Mouse (Mus musculus) neural tube, embryonic 11.5 days (tissue): ENCODE results near the gene Ccs. TPM values are rescaled to one million over a fixed set of nuclear protein-coding genes. Genes with fewer than 3 reads are reported as not detected.

ENCODE experiments used
- ATAC-seq: fragments of 200-750 bp; cut with Nextera tagmentation; 2 replicates; pipeline ENCODE4 v1.8.0; 2017; ENCODE audit warnings: moderate number of reproducible peaks, mild to moderate bottlenecking, moderate TSS enrichment, moderate library complexity; ENCODE audit not compliant: insufficient read depth, low FRiP score, low TSS enrichment
- DNase-seq: peaks from one replicate; pipeline ENCODE4 v3.0.0-alpha.2; 2015; ENCODE audit warnings: low spot score
- H3K27ac ChIP-seq: fragments of 300-500 bp; sonication (generic); 2 replicates; pipeline ENCODE4 v1.5.1; 2014; ENCODE audit warnings: low read depth, mild to moderate bottlenecking, low read length
- H3K27me3 ChIP-seq: fragments of 300-500 bp; sonication (generic); 2 replicates; pipeline ENCODE4 v1.6.1; 2014; ENCODE audit warnings: mild to moderate bottlenecking, low read length, mixed read lengths; ENCODE audit not compliant: control insufficient read depth, insufficient read depth
- H3K36me3 ChIP-seq: fragments of 300-500 bp; sonication (generic); 2 replicates; pipeline ENCODE4 v1.6.1; 2014; ENCODE audit warnings: mild to moderate bottlenecking, low read length, moderate library complexity, mixed read lengths; ENCODE audit not compliant: control insufficient read depth, insufficient read depth
- H3K4me1 ChIP-seq: fragments of 300-500 bp; sonication (generic); 2 replicates; pipeline ENCODE4 v1.6.1; 2014; ENCODE audit warnings: low read length, mixed read lengths; ENCODE audit not compliant: control insufficient read depth, insufficient read depth
- H3K4me2 ChIP-seq: fragments of 300-500 bp; sonication (generic); 2 replicates; pipeline ENCODE4 v1.6.1; 2014; ENCODE audit warnings: low read depth, mild to moderate bottlenecking, moderate library complexity
- H3K4me3 ChIP-seq: fragments of 300-500 bp; sonication (generic); 2 replicates; pipeline ENCODE4 v1.5.1; 2014; ENCODE audit warnings: low read depth, low read length
- H3K9ac ChIP-seq: fragments of 300-500 bp; sonication (generic); 2 replicates; pipeline ENCODE4 v1.6.1; 2014; ENCODE audit warnings: mild to moderate bottlenecking, low read length
- H3K9me3 ChIP-seq: fragments of 300-500 bp; sonication (generic); 2 replicates; pipeline ENCODE4 v1.6.1; 2016; ENCODE audit warnings: low read length; ENCODE audit not compliant: control insufficient read depth
- WGBS: fragments of 180-500 bp; shearing (Covaris S2); extraction: QIAGEN DNeasy Blood & Tissue Kit; methylation state at CpG from one replicate; pipeline ENCODE4 v1.1.7; 2014; 5-methylcytosine and 5-hydroxymethylcytosine counted together
- polyA plus RNA-seq: library from polyadenylated mRNA; unstranded; fragments of >200 nt; fragmentation: Nextera tagmentation; extraction: Ambion mirVana; gene quantifications from 2 replicates; pipeline ENCODE4 v1.2.1, GENCODE M21; 2014

Gene Ccs
- polyA plus RNA-seq, 1 experiment from 2014 or later = 41.4 TPM

DNA sequence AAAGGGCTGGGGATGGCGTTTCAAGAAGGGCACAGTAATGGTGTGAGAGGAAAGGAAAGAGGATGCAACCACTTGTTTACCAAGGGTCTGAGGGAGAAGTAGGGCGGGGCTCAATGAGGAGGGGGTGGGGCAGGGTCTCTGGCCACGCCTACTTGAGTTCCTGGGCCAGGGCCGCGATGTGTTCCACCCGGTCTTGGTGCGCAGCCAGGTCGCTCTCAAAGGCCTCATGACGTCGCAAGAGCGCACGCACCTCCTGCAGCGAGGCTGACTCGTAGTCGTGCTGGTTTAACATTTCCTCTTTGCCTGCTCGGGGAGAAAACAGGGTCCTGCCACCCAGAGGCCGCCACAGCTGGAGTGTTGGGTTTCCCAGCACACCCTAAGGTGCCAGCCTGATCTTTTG, 26.0 kb upstream of the Ccs start:
- no peak for ATAC-seq
- no peak overlapping the region for H3K4me3 ChIP-seq
- no peaks in the 10 kb centered on the region for H3K9me3 ChIP-seq

DNA sequence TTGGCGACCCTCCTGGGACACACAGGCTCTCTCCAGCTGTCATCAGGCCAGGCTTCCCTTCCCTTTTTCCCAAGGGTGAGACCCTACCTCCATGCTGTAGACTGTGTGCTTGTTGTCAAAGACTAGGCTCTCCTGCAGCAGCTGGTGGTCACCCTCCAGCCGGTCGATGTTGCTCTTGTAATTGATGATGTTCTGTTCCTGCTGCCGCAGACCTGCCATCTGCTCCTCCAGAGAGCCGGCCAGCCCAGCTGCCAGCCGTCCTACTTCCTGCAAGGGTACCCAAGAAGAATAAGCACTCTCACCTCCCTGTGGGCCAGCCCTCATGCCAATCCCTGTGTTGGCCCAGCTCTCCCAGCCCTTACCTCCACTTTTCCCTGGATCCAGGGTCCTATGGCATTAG, 23.9 kb upstream of the Ccs start:
- ATAC-seq (no peak), DNase-seq (no peak)
- Histone ChIP-seq H3K9me3 (no peaks in the 10 kb centered on the region), H3K9ac (no peak overlapping the region), H3K4me1 (no peaks in the 10 kb centered on the region), H3K36me3 (no peaks in the 10 kb centered on the region), H3K27ac (no peak overlapping the region), H3K4me3 (no peak overlapping the region), H3K4me2 (no peak overlapping the region), H3K27me3 (no peaks in the 10 kb centered on the region)
- WGBS = 68% methylated on average over 6 of the region's 6 CpGs

More for the DNA sequence above, 26.0 kb upstream of the Ccs start:
- 9% methylated on average over 17 of the region's 17 CpGs for WGBS
- Histone ChIP-seq H3K27ac (no peak overlapping the region), H3K4me1 (no peaks in the 10 kb centered on the region), H3K36me3 (no peaks in the 10 kb centered on the region), H3K27me3 (no peaks in the 10 kb centered on the region), H3K9ac (no peak overlapping the region), H3K4me2 (no peak overlapping the region)
- no peak for DNase-seq

DNA sequence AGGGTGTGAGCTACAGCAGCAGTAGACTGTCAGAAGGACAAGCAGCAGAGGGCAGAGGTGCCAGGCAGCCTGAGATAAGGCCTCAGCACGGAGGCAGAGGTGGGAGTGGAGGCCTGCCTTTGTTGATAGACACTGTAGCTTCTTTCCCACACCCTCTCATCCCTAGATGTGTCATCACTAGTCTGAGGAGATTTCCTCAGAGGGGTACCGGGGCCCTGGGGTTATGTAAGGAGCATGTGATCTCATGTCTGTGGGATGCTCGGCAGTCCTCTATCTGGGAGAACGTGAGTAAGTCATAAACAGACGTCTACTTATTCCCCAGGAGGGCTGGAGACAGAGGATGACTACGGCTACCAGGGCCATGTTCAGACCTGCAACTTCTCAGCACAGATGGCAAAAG, 19.9 kb upstream of the Ccs start:
- ATAC-seq = no peak

DNA sequence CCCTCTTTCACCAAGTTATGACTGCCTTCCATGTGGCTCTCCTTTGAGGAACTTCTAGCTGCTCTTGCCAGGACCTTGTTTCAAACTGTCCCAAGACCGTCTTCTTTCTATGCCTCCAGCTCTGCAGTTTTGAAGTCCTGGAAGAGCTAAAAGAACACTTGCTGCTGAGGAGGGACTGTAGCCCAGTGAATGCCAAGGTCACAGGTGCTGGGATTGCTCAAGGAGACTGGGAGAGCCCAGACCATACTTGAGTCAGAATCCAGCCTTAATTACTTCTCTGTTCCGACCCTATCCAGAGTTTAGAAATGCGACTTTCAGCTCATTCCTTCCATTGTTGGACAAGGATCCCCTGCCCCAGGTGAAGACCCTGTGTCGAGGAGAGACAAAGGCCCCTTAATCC, 16.8 kb upstream of the Ccs start:
- Histone ChIP-seq H3K9ac (no peak overlapping the region; the same call in 1 of the 2 replicates), H3K36me3 (no peaks in the 10 kb centered on the region), H3K4me3 (peak overlapping the region; percentile 62), H3K4me2 (peak overlapping the region; percentile 92), H3K9me3 (no peaks in the 10 kb centered on the region), H3K4me1 (no peaks in the 10 kb centered on the region; the same call in 1 of the 2 replicates), H3K27me3 (no peaks in the 10 kb centered on the region), H3K27ac (no peak overlapping the region)
- DNase-seq = no peak
- no peak for ATAC-seq
- WGBS = 81% methylated on average over 4 of the region's 4 CpGs

More for the DNA sequence above, 19.9 kb upstream of the Ccs start:
- Histone ChIP-seq H3K27me3 (no peaks in the 10 kb centered on the region), H3K4me1 (no peaks in the 10 kb centered on the region; the same call in 1 of the 2 replicates), H3K4me2 (no peak overlapping the region), H3K9ac (no peak overlapping the region), H3K4me3 (no peak overlapping the region), H3K36me3 (no peaks in the 10 kb centered on the region), H3K9me3 (no peaks in the 10 kb centered on the region), H3K27ac (no peak overlapping the region)
- 75% methylated on average over 6 of the region's 6 CpGs for WGBS
- DNase-seq = no peak

DNA sequence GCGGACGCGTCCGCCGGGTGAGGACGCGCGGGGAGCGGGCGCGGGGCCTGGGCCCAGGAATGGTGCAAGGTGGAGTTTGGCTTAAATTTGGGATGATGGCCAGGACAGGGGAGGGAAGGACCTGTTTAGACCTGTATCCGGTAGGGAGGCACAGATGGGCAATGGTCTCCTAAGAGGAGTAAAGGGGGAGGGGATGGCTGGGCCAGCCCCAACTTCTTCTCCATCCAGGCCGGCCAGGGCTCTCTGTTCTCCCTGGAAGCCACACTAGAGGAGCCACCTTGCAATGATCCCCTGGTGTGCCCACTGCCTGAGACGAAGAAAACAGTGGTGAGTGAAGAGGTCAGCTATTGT, 16.3 kb upstream of the Ccs start:
- Histone ChIP-seq H3K9ac (peak overlapping the region; percentile 67), H3K36me3 (no peaks in the 10 kb centered on the region), H3K4me2 (peak overlapping the region; percentile 92), H3K27me3 (no peaks in the 10 kb centered on the region), H3K4me1 (no peaks in the 10 kb centered on the region; the same call in 1 of the 2 replicates), H3K4me3 (peak overlapping the region; percentile 62), H3K9me3 (no peaks in the 10 kb centered on the region), H3K27ac (peak overlapping the region; percentile 46; the same call in 1 of the 2 replicates)
- WGBS = under 1% methylated on average over 12 of the region's 14 CpGs
- ATAC-seq (peak; percentile 48; the same call in 1 of the 2 replicates), DNase-seq (no peak)

DNA sequence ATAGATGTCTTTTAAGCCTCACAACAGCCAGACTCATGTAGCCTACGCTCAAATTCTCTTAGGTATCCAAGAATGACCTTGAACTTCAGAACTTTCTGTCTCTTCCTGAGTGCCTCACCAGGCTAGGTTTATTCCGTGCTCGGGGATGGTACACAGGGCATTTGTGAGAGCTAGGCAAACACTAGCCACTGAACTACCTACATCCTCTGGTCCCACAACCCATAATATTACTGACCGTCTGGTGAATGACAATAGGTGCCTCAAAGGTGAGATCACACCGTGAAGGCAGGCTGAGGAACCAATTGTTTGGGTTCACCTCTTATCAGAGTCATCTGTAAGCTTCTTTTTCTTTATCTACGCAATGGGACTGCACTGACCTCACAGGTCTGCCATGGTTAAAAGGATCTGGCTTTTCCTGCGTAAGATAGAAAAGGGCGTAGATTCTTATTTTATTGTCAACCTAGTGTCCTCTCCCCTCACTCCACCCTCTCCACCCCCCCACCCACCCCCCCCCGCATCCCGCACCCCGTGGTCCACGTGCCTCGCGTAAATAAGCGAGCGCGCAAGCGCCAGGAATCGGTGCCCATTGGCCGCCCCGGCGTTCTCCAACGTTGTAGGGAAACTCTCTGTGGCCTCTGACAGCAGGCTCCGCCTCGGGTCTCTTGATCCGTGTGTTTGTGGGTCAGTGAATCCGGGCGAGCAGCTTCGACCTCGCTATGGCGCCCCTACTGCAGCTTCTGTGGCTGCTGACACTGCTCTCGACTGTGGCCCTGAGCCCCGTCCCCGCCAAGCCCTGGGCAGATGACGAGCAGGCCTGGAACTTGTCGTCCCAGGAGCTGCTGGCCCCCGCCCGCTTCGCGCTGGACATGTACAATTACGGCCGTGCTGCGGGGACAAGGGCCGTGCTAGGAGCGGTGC, 15.7 kb upstream of the Ccs start, which contains the start of gene Ctsf:
Ctsf (plus strand) TSS at position 579 of the 918 bp plus-strand sequence.
- DNase-seq = peak; percentile 84
- peak within 1 kb of the TSS; percentile 46; the same call in 1 of the 2 replicates for H3K27ac ChIP-seq
- H3K36me3 ChIP-seq = no peaks in the 10 kb centered on the region

DNA sequence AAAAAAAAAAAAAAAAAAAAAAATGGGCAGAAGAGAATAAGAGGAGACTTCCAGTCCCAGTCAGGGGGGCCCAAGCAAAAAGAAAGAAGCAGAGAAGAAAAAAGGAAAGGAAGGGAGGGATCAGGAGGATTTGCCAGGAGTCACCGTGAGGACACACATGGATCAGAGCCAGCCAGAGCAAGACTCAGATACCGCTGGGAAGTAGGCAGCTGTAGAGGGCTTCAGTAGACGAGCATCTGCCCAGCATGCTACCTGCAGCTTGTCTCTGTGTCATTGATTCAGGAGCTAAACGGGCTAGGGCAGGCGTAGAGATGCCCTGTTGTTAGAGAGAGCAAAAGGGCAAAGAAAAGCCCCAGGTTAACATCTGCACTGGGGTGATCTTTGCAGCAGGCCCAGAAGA, 11.1 kb upstream of the Ccs start:
- WGBS = 52% methylated on average over 5 of the region's 5 CpGs
- ATAC-seq (no peak), DNase-seq (no peak)
- H3K27me3 ChIP-seq = no peaks in the 10 kb centered on the region
- H3K4me1 ChIP-seq = no peaks in the 10 kb centered on the region; the same call in 1 of the 2 replicates
- no peak overlapping the region for H3K4me3 ChIP-seq
- no peaks in the 10 kb centered on the region for H3K9me3 ChIP-seq
- H3K27ac ChIP-seq = no peak overlapping the region
- H3K4me2 ChIP-seq = no peak overlapping the region
- H3K36me3 ChIP-seq = no peaks in the 10 kb centered on the region
- no peak overlapping the region for H3K9ac ChIP-seq

More for the DNA sequence above, 15.7 kb upstream of the Ccs start, which contains the start of gene Ctsf:
- H3K4me1 ChIP-seq = no peaks in the 10 kb centered on the region; the same call in 1 of the 2 replicates
- WGBS = 5% methylated on average over 44 of the region's 45 CpGs
- no peaks in the 10 kb centered on the region for H3K9me3 ChIP-seq
- H3K4me2 ChIP-seq = peak within 1 kb of the TSS; percentile 92
- H3K9ac ChIP-seq = peak within 1 kb of the TSS; percentile 67
- H3K4me3 ChIP-seq = peak within 1 kb of the TSS; percentile 62
- peak; percentile 82 for ATAC-seq
- no peaks in the 10 kb centered on the region for H3K27me3 ChIP-seq

DNA sequence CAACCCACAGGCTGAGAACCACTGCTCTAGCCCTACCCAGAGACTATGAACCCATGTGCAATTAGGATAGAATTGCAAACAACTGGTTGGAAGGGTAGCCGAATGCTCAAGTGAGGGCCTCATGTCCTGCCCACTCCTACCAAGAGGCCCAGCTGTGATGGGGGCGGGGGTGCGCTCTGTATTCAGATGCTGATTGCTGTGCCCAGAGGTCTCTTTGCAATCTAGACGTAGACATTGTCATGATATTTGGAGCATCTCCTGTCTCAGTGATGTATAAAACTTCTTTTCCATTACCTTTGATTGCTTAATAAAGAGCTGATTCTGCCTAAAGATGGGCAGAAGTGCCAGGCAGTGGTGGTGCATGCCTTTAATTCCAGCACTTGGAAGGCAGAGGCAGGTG, 10.7 kb upstream of the Ccs start:
- Histone ChIP-seq H3K4me2 (no peak overlapping the region), H3K9me3 (no peaks in the 10 kb centered on the region), H3K4me1 (no peaks in the 10 kb centered on the region; the same call in 1 of the 2 replicates), H3K27ac (no peak overlapping the region), H3K27me3 (no peaks in the 10 kb centered on the region), H3K4me3 (no peak overlapping the region), H3K9ac (no peak overlapping the region), H3K36me3 (no peaks in the 10 kb centered on the region)
- 45% methylated on average over 4 of the region's 4 CpGs for WGBS
- DNase-seq (no peak), ATAC-seq (no peak)

DNA sequence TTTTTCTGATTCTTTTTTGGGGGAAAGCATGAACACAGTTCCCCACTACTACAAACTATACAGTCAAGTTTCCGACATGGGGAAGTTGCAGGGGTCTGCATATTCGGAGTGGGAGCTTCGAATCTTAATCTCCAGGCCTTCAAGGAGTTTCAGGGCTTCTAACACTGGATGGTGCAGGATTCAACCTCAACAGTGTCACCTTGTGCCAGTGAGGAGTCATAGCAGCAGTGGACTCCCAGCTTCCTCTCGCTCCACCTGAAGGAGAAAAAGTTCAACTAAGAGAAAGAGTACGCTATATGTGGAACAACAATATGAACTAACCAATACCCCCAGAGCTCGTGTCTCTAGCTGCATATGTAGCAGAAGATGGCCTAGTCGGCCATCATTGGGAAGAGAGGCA, 8.4 kb upstream of the Ccs start:
- no peak for ATAC-seq
- 41% methylated on average over 7 of the region's 7 CpGs for WGBS
- DNase-seq = no peak

More for the DNA sequence above, 8.4 kb upstream of the Ccs start:
- H3K4me3 ChIP-seq = no peak overlapping the region
- no peaks in the 10 kb centered on the region for H3K4me1 ChIP-seq
- no peaks in the 10 kb centered on the region for H3K27me3 ChIP-seq
- no peak overlapping the region for H3K9ac ChIP-seq
- H3K9me3 ChIP-seq = no peaks in the 10 kb centered on the region
- no peaks in the 10 kb centered on the region for H3K36me3 ChIP-seq
- no peak overlapping the region for H3K27ac ChIP-seq
- H3K4me2 ChIP-seq = no peak overlapping the region
